Mouse (Mus musculus): Measurements from ENCODE around the gene Pdgfd. TPM values are rescaled to one million over a fixed set of nuclear protein-coding genes. Genes with fewer than 3 reads are reported as not detected.

Gene Pdgfd
- 6.7 and 8.8 TPM in 2 replicates for polyA plus RNA-seq (2015; fragmentation: Nextera tagmentation; extraction: Ambion mirVana)

GRCm38 (mm10) chr9:6168391-6169037, at the start of gene Pdgfd:
Pdgfd (plus strand) TSS chr9:6168584.
- H3K27me3 ChIP-seq (ENCODE audit: control insufficient read depth, insufficient read depth, low read depth, low read length) = no peaks in the 10 kb centered on the region
- H3K9ac ChIP-seq (ENCODE audit: low read length) = peak within 1 kb of the TSS; percentile 49
- peak within 1 kb of the TSS; percentile 74 for H3K4me2 ChIP-seq (ENCODE audit: low read depth, low read length)
- H3K27ac ChIP-seq (ENCODE audit: low read length) = peak within 1 kb of the TSS; percentile 22; the same call in 1 of the 2 replicates
- peaks cover 2% of the 10 kb centered on the region for H3K4me1 ChIP-seq (replicated peaks; ENCODE audit: control insufficient read depth, insufficient read depth, low read length)
- peak; percentile 94 for ATAC-seq (ENCODE audit: low read depth)
- under 1% methylated on average over 32 of the region's 32 CpGs for WGBS
- H3K4me3 ChIP-seq (ENCODE audit: low read length) = peak within 1 kb of the TSS; percentile 55
- H3K36me3 ChIP-seq (ENCODE audit: control insufficient read depth, insufficient read depth, low read length) = no peaks in the 10 kb centered on the region
- no peaks in the 10 kb centered on the region for H3K9me3 ChIP-seq (ENCODE audit: control insufficient read depth, low read length)

- WGBS = 25% methylated on average over 3 of the region's 3 CpGs
- H3K36me3 ChIP-seq (ENCODE audit: control insufficient read depth, insufficient read depth, low read length) = no peaks in the 10 kb centered on the region
- ATAC-seq (ENCODE audit: low read depth) = peak; percentile 55; the same call in 1 of the 2 replicates
- no peaks in the 10 kb centered on the region for H3K9me3 ChIP-seq (ENCODE audit: control insufficient read depth, low read length)
- H3K27ac ChIP-seq (ENCODE audit: low read length) = no peak overlapping the region; the same call in 1 of the 2 replicates
- H3K4me2 ChIP-seq (ENCODE audit: low read depth, low read length) = peak overlapping the region; percentile 74
- peak overlapping the region; percentile 55 for H3K4me3 ChIP-seq (ENCODE audit: low read length)
- H3K27me3 ChIP-seq (ENCODE audit: control insufficient read depth, insufficient read depth, low read depth, low read length) = no peaks in the 10 kb centered on the region
- H3K9ac ChIP-seq (ENCODE audit: low read length) = peak overlapping the region; percentile 49; the same call in 1 of the 2 replicates
- H3K4me1 ChIP-seq (replicated peaks; ENCODE audit: control insufficient read depth, insufficient read depth, low read length) = peaks cover 2% of the 10 kb centered on the region
Observed at GRCm38 (mm10) chr9:6169038-6169431, 651 bp downstream of the Pdgfd start.

DNA sequence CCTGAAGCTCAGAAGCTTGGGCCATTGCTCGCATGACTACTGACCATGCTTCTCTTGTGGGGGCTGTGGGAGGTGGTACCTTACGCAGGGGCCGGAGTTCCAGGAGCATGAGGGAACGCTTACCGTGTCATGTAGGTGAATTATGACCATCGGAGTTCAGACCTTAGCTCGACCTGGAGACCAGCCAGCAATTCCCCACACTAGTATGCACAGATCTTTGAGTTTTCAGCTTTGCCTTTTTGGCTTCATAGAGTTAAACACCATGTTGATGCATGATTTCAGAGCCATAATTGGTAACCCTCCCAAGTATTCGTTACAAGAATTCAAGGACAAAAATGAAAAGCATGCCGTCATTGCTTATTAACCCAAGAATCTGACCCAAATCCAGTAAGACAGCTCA, 2.6 kb downstream of the Pdgfd start:
- Histone ChIP-seq H3K4me3 (ENCODE audit: low read length) (no peak overlapping the region), H3K9me3 (ENCODE audit: control insufficient read depth, low read length) (no peaks in the 10 kb centered on the region), H3K36me3 (ENCODE audit: control insufficient read depth, insufficient read depth, low read length) (no peaks in the 10 kb centered on the region), H3K27me3 (ENCODE audit: control insufficient read depth, insufficient read depth, low read depth, low read length) (no peaks in the 10 kb centered on the region), H3K27ac (ENCODE audit: low read length) (no peak overlapping the region), H3K4me2 (ENCODE audit: low read depth, low read length) (no peak overlapping the region), H3K4me1 (replicated peaks; ENCODE audit: control insufficient read depth, insufficient read depth, low read length) (peaks cover 2% of the 10 kb centered on the region), H3K9ac (ENCODE audit: low read length) (no peak overlapping the region)
- 53% methylated on average over 9 of the region's 9 CpGs for WGBS
- no peak for ATAC-seq (ENCODE audit: low read depth)

DNA sequence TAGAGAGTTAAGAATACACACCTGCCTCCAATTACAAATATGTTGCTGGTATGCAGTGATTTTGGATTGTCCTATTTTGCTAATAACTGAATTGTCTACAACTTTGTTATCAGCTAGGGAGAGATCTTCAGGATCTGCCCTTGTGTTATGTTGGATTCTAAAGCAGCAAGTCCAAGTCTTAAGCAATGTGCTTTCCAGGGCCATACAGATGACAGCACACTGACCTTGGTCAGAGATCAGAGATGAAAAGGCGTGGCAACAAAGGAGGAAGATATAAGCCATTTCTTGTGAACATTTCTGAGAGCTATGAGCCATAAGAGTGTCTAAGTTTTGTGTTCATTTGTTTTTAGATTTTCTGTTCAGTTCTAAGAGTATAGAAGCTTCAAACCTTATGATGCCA, 4.9 kb downstream of the Pdgfd start:
- peaks cover 2% of the 10 kb centered on the region for H3K4me1 ChIP-seq (replicated peaks; ENCODE audit: control insufficient read depth, insufficient read depth, low read length)
- no peak overlapping the region for H3K4me2 ChIP-seq (ENCODE audit: low read depth, low read length)
- ATAC-seq (ENCODE audit: low read depth) = no peak
- H3K9me3 ChIP-seq (ENCODE audit: control insufficient read depth, low read length) = no peaks in the 10 kb centered on the region
- no peak overlapping the region for H3K9ac ChIP-seq (ENCODE audit: low read length)
- no peak overlapping the region for H3K4me3 ChIP-seq (ENCODE audit: low read length)
- H3K27ac ChIP-seq (ENCODE audit: low read length) = no peak overlapping the region
- no peaks in the 10 kb centered on the region for H3K27me3 ChIP-seq (ENCODE audit: control insufficient read depth, insufficient read depth, low read depth, low read length)
- 64% methylated on average over 1 of the region's 1 CpGs for whole genome bisulfite sequencing
- H3K36me3 ChIP-seq (ENCODE audit: control insufficient read depth, insufficient read depth, low read length) = no peaks in the 10 kb centered on the region

GRCm38 (mm10) chr9:6175731-6176130, 7.3 kb downstream of the Pdgfd start:
- H3K4me3 ChIP-seq (ENCODE audit: low read length) = no peak overlapping the region
- no peaks in the 10 kb centered on the region for H3K9me3 ChIP-seq (ENCODE audit: control insufficient read depth, low read length)
- ATAC-seq (ENCODE audit: low read depth) = no peak
- H3K27me3 ChIP-seq (ENCODE audit: control insufficient read depth, insufficient read depth, low read depth, low read length) = no peaks in the 10 kb centered on the region
- no peak overlapping the region for H3K27ac ChIP-seq (ENCODE audit: low read length)
- H3K9ac ChIP-seq (ENCODE audit: low read length) = no peak overlapping the region
- H3K4me2 ChIP-seq (ENCODE audit: low read depth, low read length) = no peak overlapping the region
- WGBS = 67% methylated on average over 4 of the region's 4 CpGs
- H3K36me3 ChIP-seq (ENCODE audit: control insufficient read depth, insufficient read depth, low read length) = no peaks in the 10 kb centered on the region
- no peaks in the 10 kb centered on the region for H3K4me1 ChIP-seq (replicated peaks; ENCODE audit: control insufficient read depth, insufficient read depth, low read length)

DNA sequence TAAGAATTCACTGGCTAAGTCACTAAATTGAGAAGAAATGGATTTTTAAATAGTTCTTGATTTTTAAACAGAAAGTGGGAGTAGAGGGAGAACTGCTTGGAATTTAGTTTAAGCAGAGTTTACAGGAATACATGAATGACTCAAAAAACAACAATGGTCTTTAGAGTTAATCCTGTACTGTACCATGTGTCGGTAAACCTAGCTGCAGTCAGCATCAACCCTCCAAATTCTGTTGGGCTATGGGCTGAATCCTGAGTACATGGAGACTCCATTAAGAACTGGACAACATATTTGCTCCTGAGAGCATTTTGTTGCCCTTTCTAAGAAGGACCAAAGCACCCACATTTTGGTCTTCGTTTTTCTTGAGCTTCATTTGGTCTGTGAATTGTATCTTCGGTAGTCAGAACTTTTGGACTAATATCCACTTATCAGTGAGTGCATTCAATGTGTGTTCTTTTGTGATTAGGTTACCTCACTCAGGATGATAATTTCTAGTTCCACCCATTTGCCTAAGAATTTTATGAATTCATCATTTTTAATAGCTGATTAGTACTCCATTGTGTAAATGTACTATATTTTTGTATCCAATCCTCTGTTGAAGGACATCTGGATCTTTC, 14.0 kb downstream of the Pdgfd start:
- WGBS = 84% methylated on average over 3 of the region's 3 CpGs
- H3K27ac ChIP-seq (ENCODE audit: low read length) = no peak overlapping the region
- no peaks in the 10 kb centered on the region for H3K36me3 ChIP-seq (ENCODE audit: control insufficient read depth, insufficient read depth, low read length)

GRCm38 (mm10) chr9:6187955-6188354, 19.6 kb downstream of the Pdgfd start:
- 57% methylated on average over 3 of the region's 3 CpGs for WGBS
- ATAC-seq (ENCODE audit: low read depth) = no peak
- no peak overlapping the region for H3K9ac ChIP-seq (ENCODE audit: low read length)
- H3K4me1 ChIP-seq (replicated peaks; ENCODE audit: control insufficient read depth, insufficient read depth, low read length) = no peaks in the 10 kb centered on the region
- no peak overlapping the region for H3K27ac ChIP-seq (ENCODE audit: low read length)
- no peak overlapping the region for H3K4me2 ChIP-seq (ENCODE audit: low read depth, low read length)
- no peak overlapping the region for H3K4me3 ChIP-seq (ENCODE audit: low read length)
- H3K9me3 ChIP-seq (ENCODE audit: control insufficient read depth, low read length) = no peaks in the 10 kb centered on the region
- H3K36me3 ChIP-seq (ENCODE audit: control insufficient read depth, insufficient read depth, low read length) = no peaks in the 10 kb centered on the region
- no peaks in the 10 kb centered on the region for H3K27me3 ChIP-seq (ENCODE audit: control insufficient read depth, insufficient read depth, low read depth, low read length)

More for the DNA sequence above, 14.0 kb downstream of the Pdgfd start:
- no peak overlapping the region for H3K4me3 ChIP-seq (ENCODE audit: low read length)
- H3K9ac ChIP-seq (ENCODE audit: low read length) = no peak overlapping the region
- no peak for ATAC-seq (ENCODE audit: low read depth)
- H3K9me3 ChIP-seq (ENCODE audit: control insufficient read depth, low read length) = no peaks in the 10 kb centered on the region
- no peaks in the 10 kb centered on the region for H3K4me1 ChIP-seq (replicated peaks; ENCODE audit: control insufficient read depth, insufficient read depth, low read length)
- H3K27me3 ChIP-seq (ENCODE audit: control insufficient read depth, insufficient read depth, low read depth, low read length) = no peaks in the 10 kb centered on the region
- H3K4me2 ChIP-seq (ENCODE audit: low read depth, low read length) = no peak overlapping the region

DNA sequence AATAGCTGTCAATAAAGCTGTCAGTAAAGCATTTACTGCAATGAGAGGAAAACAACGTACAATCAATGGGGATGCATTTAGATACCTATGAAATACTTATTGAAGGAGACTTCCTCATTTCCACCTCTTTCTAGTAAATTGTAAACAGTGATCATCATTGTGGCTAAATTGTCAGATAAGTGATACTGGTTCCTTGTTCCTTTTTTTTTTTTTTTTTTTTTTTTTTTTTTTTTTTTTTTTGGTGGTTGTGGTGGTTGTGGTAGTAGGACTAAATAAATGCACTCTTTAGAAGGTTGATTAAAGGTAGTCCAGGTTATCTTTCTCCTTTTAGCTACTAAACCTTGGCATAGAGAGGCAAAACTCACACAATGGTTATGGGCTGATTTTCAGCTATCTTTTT, 25.0 kb downstream of the Pdgfd start:
- H3K4me1 ChIP-seq (replicated peaks; ENCODE audit: control insufficient read depth, insufficient read depth, low read length) = no peaks in the 10 kb centered on the region
- no peak for ATAC-seq (ENCODE audit: low read depth)
- H3K27ac ChIP-seq (ENCODE audit: low read length) = no peak overlapping the region
- H3K4me2 ChIP-seq (ENCODE audit: low read depth, low read length) = no peak overlapping the region
- no peaks in the 10 kb centered on the region for H3K36me3 ChIP-seq (ENCODE audit: control insufficient read depth, insufficient read depth, low read length)
- no peak overlapping the region for H3K4me3 ChIP-seq (ENCODE audit: low read length)
- H3K9me3 ChIP-seq (ENCODE audit: control insufficient read depth, low read length) = no peaks in the 10 kb centered on the region
- WGBS = 43% methylated on average over 1 of the region's 1 CpGs
- H3K27me3 ChIP-seq (ENCODE audit: control insufficient read depth, insufficient read depth, low read depth, low read length) = no peaks in the 10 kb centered on the region
- H3K9ac ChIP-seq (ENCODE audit: low read length) = no peak overlapping the region

GRCm38 (mm10) chr9:6212862-6213261, 44.5 kb downstream of the Pdgfd start:
- H3K9ac ChIP-seq (ENCODE audit: low read length) = no peak overlapping the region
- H3K27ac ChIP-seq (ENCODE audit: low read length) = no peak overlapping the region
- H3K4me3 ChIP-seq (ENCODE audit: low read length) = no peak overlapping the region
- WGBS = 49% methylated on average over 5 of the region's 5 CpGs
- no peak overlapping the region for H3K4me2 ChIP-seq (ENCODE audit: low read depth, low read length)
- no peaks in the 10 kb centered on the region for H3K4me1 ChIP-seq (replicated peaks; ENCODE audit: control insufficient read depth, insufficient read depth, low read length)
- H3K27me3 ChIP-seq (ENCODE audit: control insufficient read depth, insufficient read depth, low read depth, low read length) = no peaks in the 10 kb centered on the region
- ATAC-seq (ENCODE audit: low read depth) = no peak
- no peaks in the 10 kb centered on the region for H3K9me3 ChIP-seq (ENCODE audit: control insufficient read depth, low read length)
- no peaks in the 10 kb centered on the region for H3K36me3 ChIP-seq (ENCODE audit: control insufficient read depth, insufficient read depth, low read length)
